Mouse (Mus musculus): ENCODE measurements at regions not wholly inside any gene's neighbourhood (a gene's known extent, or its start where the extent isn't known, plus 50 kb on each side); places are given as distances from the start of the nearest gene placed in this dataset.

- TF ChIP-seq GATA1 (IDR thresholded peaks at IDR 0.05; ENCODE audit: borderline replicate concordance, low read length) (no peak), FLI1 (IDR thresholded peaks at IDR 0.05; ENCODE audit: low read length) (no peak)
Observed at GRCm38 (mm10) chr15:5891188-5891587, 408.4 kb upstream of the Dab2 start.

Measured in megakaryocyte, embryonic 14.5 days (primary cell).